Comparison of ENCODE assay signal across 18 mouse cellular contexts in the genomic region with DNA sequence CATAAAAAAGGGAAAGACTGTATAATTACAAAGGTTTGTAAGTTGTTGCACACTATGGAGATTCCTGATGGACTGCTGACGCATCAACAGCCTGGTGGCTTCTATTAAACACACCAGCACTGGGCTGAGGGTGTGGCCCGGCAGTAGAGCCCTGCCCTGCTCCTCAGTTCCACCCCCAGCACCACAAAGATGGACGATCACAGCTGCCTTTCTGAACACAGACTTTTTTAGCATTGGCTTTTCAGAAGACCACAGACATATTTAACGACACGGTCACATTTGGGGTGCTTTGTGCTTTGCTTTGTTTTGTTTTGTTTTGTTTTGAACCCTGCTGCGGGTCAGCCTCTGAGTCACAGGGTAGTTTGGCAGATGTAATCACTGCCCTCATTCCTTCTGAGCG.
"Had no signal": no experiment of that assay in that cellular context is flagged by ENCODE, and none has a peak within 500 bp of the region (broad histone marks: within the 10 kb centered on the region; RNA-seq: fewer than 3 reads in every experiment).

No protein-coding gene starts in this region.

- H3K4me2 ChIP-seq: kidney, embryonic 15.5 days; liver, embryonic 11.5 days; liver, embryonic 15.5 days; neural tube, embryonic 13.5 days; stomach, embryonic 15.5 days had no signal

- DNase-seq: kidney, adult 2 months; kidney, postnatal 25 days; left cerebral cortex, postnatal 4 days; lung, adult 2 months; lung, postnatal 10 days; lung, postnatal 4 days; midbrain, embryonic 14.5 days; retina, postnatal 1 day; right cerebral cortex, postnatal 4 days; spleen, adult 18-20 months; thymus, postnatal 4 days had no signal

- H3K9me3 ChIP-seq: kidney, embryonic 15.5 days; liver, embryonic 15.5 days; midbrain, embryonic 10.5 days; neural tube, embryonic 13.5 days; stomach, embryonic 15.5 days had no signal

- H3K9ac ChIP-seq: kidney, embryonic 15.5 days; liver, embryonic 15.5 days; neural tube, embryonic 13.5 days; stomach, embryonic 15.5 days had no signal

- H3K27ac ChIP-seq: kidney, embryonic 15.5 days; layer of hippocampus, adult 2 months; liver, embryonic 15.5 days; midbrain, embryonic 10.5 days; neural tube, embryonic 13.5 days; stomach, embryonic 15.5 days had no signal

- H3K4me1 ChIP-seq: kidney, embryonic 15.5 days; liver, embryonic 15.5 days; midbrain, embryonic 10.5 days; neural tube, embryonic 13.5 days; stomach, embryonic 15.5 days had no signal

- H3K4me3 ChIP-seq: kidney, embryonic 15.5 days; layer of hippocampus, adult 2 months; liver, embryonic 15.5 days; midbrain, embryonic 10.5 days; neural tube, embryonic 13.5 days; stomach, embryonic 15.5 days had no signal

- H3K27me3 ChIP-seq: kidney, embryonic 15.5 days; liver, embryonic 15.5 days; neural tube, embryonic 13.5 days; stomach, embryonic 15.5 days had no signal

- H3K36me3 ChIP-seq: kidney, embryonic 15.5 days; liver, embryonic 15.5 days; midbrain, embryonic 10.5 days; neural tube, embryonic 13.5 days; stomach, embryonic 15.5 days had no signal
